Mouse (Mus musculus): ENCODE measurements around the gene Gm49630.
"Not testable (repeated sequence)": the region's sequence is repeated elsewhere in the genome, so short reads cannot be mapped to it uniquely, and the experiment has no call there.

- TF ChIP-seq CTCF (IDR thresholded peaks at IDR 0.05; ENCODE audit: low read depth, low read length); POLR2A (IDR thresholded peaks at IDR 0.05; ENCODE audit: insufficient read depth, low read length); EP300 (IDR thresholded peaks at IDR 0.05; ENCODE audit: insufficient read depth, low read depth, low read length): not testable (repeated sequence)
Measured at GRCm38 (mm10) chr17:7388958-7389356, 17.2 kb upstream of the Gm49630 start.
